Mouse (Mus musculus) midbrain, embryonic 16.5 days (tissue): Measurements from ENCODE around the gene Gm20458. TPM values are rescaled to one million over a fixed set of nuclear protein-coding genes. Genes with fewer than 3 reads are reported as not detected.
A peak's percentile ranks its signal among the peaks of the same experiment; 100 is the strongest.

Source experiments
- ATAC-seq: fragments of 200-750 bp; cut with Nextera tagmentation; 2 replicates; pipeline ENCODE4 v1.8.0; 2017; ENCODE audit warnings: moderate TSS enrichment
- H3K27ac ChIP-seq: fragments of 300-500 bp; sonication (generic); 2 replicates; pipeline ENCODE4 v1.5.1; 2014; ENCODE audit warnings: mild to moderate bottlenecking, low read length, mixed read lengths
- H3K27me3 ChIP-seq: fragments of 300-500 bp; sonication (generic); 2 replicates; pipeline ENCODE4 v1.6.1; 2014; ENCODE audit warnings: low read depth, low read length, mixed read lengths; ENCODE audit not compliant: control insufficient read depth, insufficient read depth
- H3K36me3 ChIP-seq: fragments of 300-500 bp; sonication (generic); 2 replicates; pipeline ENCODE4 v1.6.1; 2014; ENCODE audit warnings: mild to moderate bottlenecking, low read length, moderate library complexity, mixed read lengths; ENCODE audit not compliant: control insufficient read depth, insufficient read depth
- H3K4me1 ChIP-seq: fragments of 300-500 bp; sonication (generic); 2 replicates; pipeline ENCODE4 v1.6.1; 2014; ENCODE audit warnings: mild to moderate bottlenecking, low read length, mixed read lengths; ENCODE audit not compliant: control insufficient read depth, insufficient read depth
- H3K4me2 ChIP-seq: fragments of 300-500 bp; sonication (generic); 2 replicates; pipeline ENCODE4 v1.6.1; 2014; ENCODE audit warnings: mild to moderate bottlenecking, low read length, mixed read lengths
- H3K4me3 ChIP-seq: fragments of 300-500 bp; sonication (generic); 2 replicates; pipeline ENCODE4 v1.5.1; 2014; ENCODE audit warnings: low read depth, mild to moderate bottlenecking, low read length, moderate library complexity, mixed read lengths
- H3K9ac ChIP-seq: fragments of 300-500 bp; sonication (generic); 2 replicates; pipeline ENCODE4 v1.6.1; 2014; ENCODE audit warnings: low read depth, low read length, mixed read lengths
- H3K9me3 ChIP-seq: fragments of 300-500 bp; sonication (generic); replicated peaks from 2 replicates; pipeline ENCODE4 v1.6.1; 2014; ENCODE audit warnings: mild to moderate bottlenecking, low read length, mixed read lengths; ENCODE audit not compliant: control insufficient read depth, poor library complexity, severe bottlenecking
- WGBS: fragments of 180-500 bp; shearing (Covaris S2); extraction: QIAGEN DNeasy Blood & Tissue Kit; methylation state at CpG from one replicate; pipeline ENCODE4 v1.1.7; 2014; 5-methylcytosine and 5-hydroxymethylcytosine counted together
- polyA plus RNA-seq: library from polyadenylated mRNA; unstranded; fragments of >200 nt; fragmentation: Nextera tagmentation; extraction: Ambion mirVana; gene quantifications from 2 replicates; pipeline ENCODE4 v1.2.1, GENCODE M21; 2015

The Gm20458 gene
- 7.5 and 8.2 TPM in 2 replicates for polyA plus RNA-seq

- Histone ChIP-seq H3K4me2 (peak within 1 kb of the TSS; percentile 91), H3K9me3 (no peaks in the 10 kb centered on the region), H3K27ac (peak within 1 kb of the TSS; percentile 95)
These were observed at the start of gene Gm20458 for GRCm38 (mm10) chr2:164460745-164461551. Gene Gm20458 (plus strand): TSS chr2:164460967.

DNA sequence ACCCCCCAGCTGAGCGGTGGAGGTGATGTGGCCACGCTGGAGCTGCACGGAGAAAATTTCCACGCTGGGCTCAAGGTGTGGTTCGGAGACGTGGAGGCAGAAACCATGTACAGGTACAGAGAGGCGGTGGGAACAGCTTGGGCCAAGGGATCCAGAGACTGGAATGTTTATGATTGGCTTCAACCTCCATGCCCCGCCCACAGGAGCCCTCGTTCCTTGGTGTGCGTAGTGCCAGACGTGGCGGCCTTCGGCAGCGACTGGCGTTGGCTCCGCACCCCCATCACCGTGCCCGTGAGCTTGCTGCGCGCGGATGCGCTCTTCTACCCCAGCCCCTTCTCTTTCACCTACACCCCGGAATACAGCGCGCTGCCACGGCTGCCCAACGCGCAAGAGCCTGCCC lies 46.6 kb upstream of the Gm20458 start:
- Histone ChIP-seq H3K9ac (no peak overlapping the region), H3K4me3 (peak overlapping the region; percentile 26)
- 29% methylated on average over 28 of the region's 28 CpGs for WGBS

More at GRCm38 (mm10) chr2:164460745-164461551, at the start of gene Gm20458:
- Histone ChIP-seq H3K4me3 (peak within 1 kb of the TSS; percentile 95), H3K27me3 (no peaks in the 10 kb centered on the region), H3K4me1 (peaks cover 18% of the 10 kb centered on the region), H3K9ac (peak within 1 kb of the TSS; percentile 89), H3K36me3 (peaks cover 15% of the 10 kb centered on the region)
- peak; percentile 99 for ATAC-seq
- WGBS = under 1% methylated on average over 71 of the region's 79 CpGs

DNA sequence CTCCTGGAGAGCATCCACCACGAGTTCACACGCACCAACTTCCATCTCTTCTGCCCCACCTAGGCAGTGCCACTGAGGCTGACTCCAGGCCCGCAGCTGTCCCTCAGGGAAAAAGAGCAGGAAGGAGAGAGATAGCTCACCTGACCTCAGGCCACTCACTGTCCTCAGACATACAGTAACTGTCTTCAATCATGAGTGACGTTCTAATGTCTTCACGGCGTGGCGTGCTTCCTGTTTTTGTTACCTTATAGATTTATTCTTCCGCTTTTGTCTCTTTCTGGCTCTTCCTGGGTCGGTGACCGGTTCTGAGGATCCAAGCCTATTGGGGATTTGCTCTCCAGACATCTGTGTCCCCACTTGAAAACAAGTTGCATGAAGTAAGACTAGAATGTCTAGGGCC lies 46.2 kb upstream of the Gm20458 start:
- H3K9me3 ChIP-seq = no peaks in the 10 kb centered on the region
- ATAC-seq = no peak
- no peak overlapping the region for H3K9ac ChIP-seq
- WGBS = 77% methylated on average over 10 of the region's 10 CpGs
- H3K27me3 ChIP-seq = peaks cover 12% of the 10 kb centered on the region
- H3K4me1 ChIP-seq = no peaks in the 10 kb centered on the region
- peak overlapping the region; percentile 26 for H3K4me3 ChIP-seq
- H3K27ac ChIP-seq = no peak overlapping the region
- H3K4me2 ChIP-seq = peak overlapping the region; percentile 48
- no peaks in the 10 kb centered on the region for H3K36me3 ChIP-seq

More for the DNA sequence above, 46.6 kb upstream of the Gm20458 start:
- H3K27me3 ChIP-seq = peaks cover 16% of the 10 kb centered on the region
- no peak overlapping the region for H3K27ac ChIP-seq
- peak overlapping the region; percentile 48 for H3K4me2 ChIP-seq
- no peak for ATAC-seq
- no peaks in the 10 kb centered on the region for H3K4me1 ChIP-seq
- no peaks in the 10 kb centered on the region for H3K9me3 ChIP-seq
- H3K36me3 ChIP-seq = no peaks in the 10 kb centered on the region

DNA sequence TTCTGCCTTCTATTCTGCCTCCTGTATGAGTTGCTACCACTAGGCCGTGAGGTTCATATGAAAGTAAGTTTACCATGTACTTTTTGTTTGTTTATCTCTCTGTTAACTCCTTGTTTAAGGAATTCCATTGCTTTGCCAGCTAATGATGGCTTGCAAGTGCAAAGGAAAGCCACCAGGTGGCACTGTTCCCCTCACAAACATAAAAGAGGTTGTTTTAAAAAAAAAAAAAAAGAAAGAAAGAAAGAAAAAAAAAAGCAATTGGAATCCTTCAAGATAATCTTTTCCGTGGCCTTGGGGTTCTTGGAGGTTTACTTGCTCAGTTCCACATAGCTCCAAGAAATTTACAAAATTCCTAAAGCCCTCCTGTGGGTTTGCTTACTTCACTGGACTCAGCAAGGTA lies 43.6 kb upstream of the Gm20458 start:
- no peak overlapping the region for H3K9ac ChIP-seq
- H3K27ac ChIP-seq = no peak overlapping the region
- no peak overlapping the region for H3K4me2 ChIP-seq
- no peaks in the 10 kb centered on the region for H3K27me3 ChIP-seq
- ATAC-seq = no peak
- no peaks in the 10 kb centered on the region for H3K4me1 ChIP-seq
- H3K36me3 ChIP-seq = no peaks in the 10 kb centered on the region
- no peaks in the 10 kb centered on the region for H3K9me3 ChIP-seq
- WGBS = 0% methylated on average over 2 of the region's 2 CpGs
- H3K4me3 ChIP-seq = no peak overlapping the region

GRCm38 (mm10) chr2:164418308-164418875 lies 42.4 kb upstream of the Gm20458 start:
- ATAC-seq = no peak
- Histone ChIP-seq H3K36me3 (no peaks in the 10 kb centered on the region), H3K27ac (no peak overlapping the region)

GRCm38 (mm10) chr2:164419489-164419888 lies 41.3 kb upstream of the Gm20458 start:
- Histone ChIP-seq H3K36me3 (no peaks in the 10 kb centered on the region), H3K27ac (no peak overlapping the region), H3K27me3 (no peaks in the 10 kb centered on the region), H3K4me3 (no peak overlapping the region), H3K9me3 (no peaks in the 10 kb centered on the region), H3K4me2 (no peak overlapping the region), H3K4me1 (no peaks in the 10 kb centered on the region), H3K9ac (no peak overlapping the region)
- ATAC-seq = no peak
- WGBS = 10% methylated on average over 3 of the region's 3 CpGs

More at GRCm38 (mm10) chr2:164418308-164418875, 42.4 kb upstream of the Gm20458 start:
- Histone ChIP-seq H3K4me1 (no peaks in the 10 kb centered on the region), H3K4me3 (no peak overlapping the region), H3K27me3 (no peaks in the 10 kb centered on the region), H3K4me2 (no peak overlapping the region), H3K9ac (no peak overlapping the region), H3K9me3 (no peaks in the 10 kb centered on the region)
- whole genome bisulfite sequencing = 41% methylated on average over 3 of the region's 3 CpGs

DNA sequence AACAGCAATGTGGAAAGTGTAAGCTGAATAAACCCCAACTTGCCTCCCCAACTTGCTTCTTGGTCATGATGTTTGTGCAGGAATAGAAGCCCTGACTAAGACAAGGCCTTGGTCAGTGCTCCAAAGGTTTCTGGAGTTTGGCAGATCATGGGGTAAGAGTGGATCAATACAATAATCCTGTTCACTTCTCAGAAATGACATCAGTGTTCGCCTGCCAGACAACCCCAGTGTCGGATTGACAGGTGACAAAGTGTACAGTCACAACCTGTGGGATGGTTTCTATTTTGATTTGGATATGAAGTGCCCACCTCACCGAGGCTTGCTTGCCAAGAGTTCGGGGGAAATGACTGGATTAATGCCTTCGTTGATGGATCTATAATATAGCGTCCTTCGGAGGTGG lies 39.5 kb upstream of the Gm20458 start:
- no peak overlapping the region for H3K9ac ChIP-seq
- WGBS = 91% methylated on average over 7 of the region's 7 CpGs
- H3K27me3 ChIP-seq = no peaks in the 10 kb centered on the region
- no peak for ATAC-seq
- H3K4me3 ChIP-seq = no peak overlapping the region
- H3K4me2 ChIP-seq = no peak overlapping the region
- no peaks in the 10 kb centered on the region for H3K36me3 ChIP-seq
- H3K9me3 ChIP-seq = no peaks in the 10 kb centered on the region
- no peak overlapping the region for H3K27ac ChIP-seq
- H3K4me1 ChIP-seq = no peaks in the 10 kb centered on the region

DNA sequence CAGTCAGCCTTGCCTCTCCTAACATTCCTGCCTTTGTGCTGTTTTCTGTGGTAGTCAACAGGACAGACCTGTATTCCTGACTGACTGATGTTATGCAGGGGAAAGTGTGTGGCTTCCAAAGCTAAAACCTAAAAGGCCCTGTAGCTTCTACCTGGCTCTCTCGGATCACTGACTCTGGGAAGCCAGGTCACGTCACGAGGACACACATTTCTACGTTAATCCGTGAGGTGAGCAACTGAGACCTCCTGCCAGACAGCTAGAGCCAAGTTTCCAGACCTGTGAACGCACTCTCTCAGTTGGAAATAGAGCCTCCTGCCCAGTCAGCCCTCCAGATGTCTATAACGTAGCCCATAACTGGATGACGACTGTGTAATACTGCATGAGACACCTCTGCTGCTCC lies 38.8 kb upstream of the Gm20458 start:
- Histone ChIP-seq H3K27me3 (no peaks in the 10 kb centered on the region), H3K9me3 (no peaks in the 10 kb centered on the region), H3K4me1 (no peaks in the 10 kb centered on the region), H3K27ac (no peak overlapping the region), H3K4me3 (no peak overlapping the region), H3K9ac (no peak overlapping the region), H3K36me3 (no peaks in the 10 kb centered on the region), H3K4me2 (no peak overlapping the region)
- no peak for ATAC-seq
- WGBS = 89% methylated on average over 8 of the region's 8 CpGs

GRCm38 (mm10) chr2:164422675-164423393 lies 37.9 kb upstream of the Gm20458 start:
- H3K4me2 ChIP-seq = no peak overlapping the region
- H3K4me3 ChIP-seq = no peak overlapping the region
- no peaks in the 10 kb centered on the region for H3K9me3 ChIP-seq
- H3K36me3 ChIP-seq = no peaks in the 10 kb centered on the region
- no peak overlapping the region for H3K9ac ChIP-seq
- no peak overlapping the region for H3K27ac ChIP-seq
- no peak for ATAC-seq
- no peaks in the 10 kb centered on the region for H3K4me1 ChIP-seq
- no peaks in the 10 kb centered on the region for H3K27me3 ChIP-seq
- 91% methylated on average over 15 of the region's 15 CpGs for WGBS
